Mouse (Mus musculus) heart, embryonic 15.5 days (tissue): ENCODE data around the gene Fer. TPM values are rescaled to one million over a fixed set of nuclear protein-coding genes. Genes with fewer than 3 reads are reported as not detected.
A peak's percentile ranks its signal among the peaks of the same experiment; 100 is the strongest.

ENCODE experiments used
- ATAC-seq: fragments of 200-750 bp; cut with Nextera tagmentation; replicated peaks from 2 replicates; pipeline ENCODE4 v1.8.0; 2017; ENCODE audit warnings: low read depth, moderate TSS enrichment; ENCODE audit not compliant: insufficient number of reproducible peaks, insufficient read depth, low FRiP score
- H3K27ac ChIP-seq: fragments of 300-500 bp; sonication (generic); 2 replicates; pipeline ENCODE4 v1.5.1; 2015; ENCODE audit warnings: mild to moderate bottlenecking, inconsistent platforms
- H3K27me3 ChIP-seq: fragments of 300-500 bp; sonication (generic); 2 replicates; pipeline ENCODE4 v1.6.1; 2015; ENCODE audit warnings: inconsistent platforms
- H3K36me3 ChIP-seq: fragments of 300-500 bp; sonication (generic); 2 replicates; pipeline ENCODE4 v1.6.1; 2015; ENCODE audit warnings: mild to moderate bottlenecking, inconsistent platforms
- H3K4me1 ChIP-seq: fragments of 300-500 bp; sonication (generic); replicated peaks from 2 replicates; pipeline ENCODE4 v1.6.1; 2015; ENCODE audit warnings: inconsistent platforms
- H3K4me2 ChIP-seq: fragments of 300-500 bp; sonication (generic); 2 replicates; pipeline ENCODE4 v1.6.1; 2015; ENCODE audit warnings: inconsistent platforms, mild to moderate bottlenecking, moderate library complexity
- H3K4me3 ChIP-seq: fragments of 300-500 bp; sonication (generic); 2 replicates; pipeline ENCODE4 v1.5.1; 2015; ENCODE audit warnings: mild to moderate bottlenecking, inconsistent platforms
- H3K9ac ChIP-seq: fragments of 300-500 bp; sonication (generic); 2 replicates; pipeline ENCODE4 v1.6.1; 2015; ENCODE audit warnings: mild to moderate bottlenecking, inconsistent platforms
- H3K9me3 ChIP-seq: fragments of 300-500 bp; sonication (generic); replicated peaks from 2 replicates; pipeline ENCODE4 v1.6.1; 2016; ENCODE audit warnings: inconsistent platforms
- WGBS: fragments of 180-500 bp; shearing (Covaris S2); methylation state at CpG from one replicate; pipeline ENCODE4 v1.1.7; 2015; ENCODE audit warnings: mixed read lengths; 5-methylcytosine and 5-hydroxymethylcytosine counted together
- polyA plus RNA-seq: library from polyadenylated mRNA; unstranded; fragments of >200 nt; fragmentation: Nextera tagmentation; extraction: Ambion mirVana; gene quantifications from 2 replicates; pipeline ENCODE4 v1.2.1, GENCODE M21; 2015

Gene Fer
- polyA plus RNA-seq, 1 experiment from 2014 or later = 20.5 TPM

DNA sequence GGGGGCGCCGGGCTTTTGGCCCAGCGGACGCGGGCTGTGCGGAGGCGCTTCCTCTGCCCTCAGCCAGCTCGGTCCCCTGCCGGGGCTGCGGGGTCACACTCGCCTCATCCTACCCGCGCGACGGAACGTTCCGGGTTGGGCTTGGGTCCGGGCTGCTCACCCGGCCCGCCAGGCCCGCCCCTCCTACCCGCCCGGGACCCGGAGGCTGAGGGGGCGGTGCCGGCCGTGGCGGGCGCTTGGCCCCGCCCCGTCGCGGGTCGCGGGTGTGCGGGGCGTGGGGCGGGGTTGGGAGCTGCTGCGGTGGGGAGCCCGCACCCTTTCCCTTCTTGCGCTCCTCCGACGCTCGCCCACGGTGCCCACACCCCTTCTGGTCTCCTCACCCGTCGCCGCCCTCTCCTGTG is 1.3 kb downstream of the Fer start:
- no peaks in the 10 kb centered on the region for H3K9me3 ChIP-seq
- H3K4me2 ChIP-seq = peak overlapping the region; percentile 93
- peak; percentile 68 for ATAC-seq
- peak overlapping the region; percentile 73 for H3K9ac ChIP-seq
- under 1% methylated on average over 45 of the region's 48 CpGs for WGBS
- no peaks in the 10 kb centered on the region for H3K27me3 ChIP-seq
- H3K27ac ChIP-seq = peak overlapping the region; percentile 65
- H3K36me3 ChIP-seq = no peaks in the 10 kb centered on the region
- H3K4me3 ChIP-seq = peak overlapping the region; percentile 71
- H3K4me1 ChIP-seq = peaks cover 9% of the 10 kb centered on the region; the same call in 1 of the 2 replicates

DNA sequence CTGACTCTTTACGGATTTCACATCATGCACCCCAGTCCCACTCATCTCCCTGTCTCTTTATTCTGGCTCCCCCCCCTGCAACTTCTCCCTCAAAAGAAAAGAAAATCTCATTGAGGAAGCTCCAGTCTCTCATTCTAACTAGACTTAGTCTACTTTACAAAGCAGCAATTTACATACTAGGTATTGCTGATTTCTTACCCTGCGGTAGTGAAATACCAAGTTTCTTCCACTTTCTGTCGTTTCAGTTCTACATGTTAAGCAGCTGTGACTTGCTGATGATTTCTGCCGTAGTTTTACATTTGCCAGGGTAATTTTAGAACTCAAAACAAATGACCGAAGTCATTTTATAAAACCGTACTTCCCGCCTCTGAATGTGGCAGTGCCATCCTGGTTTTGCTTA is 8.9 kb downstream of the Fer start:
- no peak overlapping the region for H3K4me3 ChIP-seq
- 0 out of 2 replicates have a peak, but pooled peaks cover 2% of the 10 kb centered on the region for H3K4me1 ChIP-seq
- no peak overlapping the region for H3K4me2 ChIP-seq
- H3K27ac ChIP-seq = no peak overlapping the region
- WGBS = 90% methylated on average over 7 of the region's 7 CpGs
- no peak overlapping the region for H3K9ac ChIP-seq
- no peaks in the 10 kb centered on the region for H3K36me3 ChIP-seq
- no peak for ATAC-seq
- no peaks in the 10 kb centered on the region for H3K27me3 ChIP-seq
- no peaks in the 10 kb centered on the region for H3K9me3 ChIP-seq

DNA sequence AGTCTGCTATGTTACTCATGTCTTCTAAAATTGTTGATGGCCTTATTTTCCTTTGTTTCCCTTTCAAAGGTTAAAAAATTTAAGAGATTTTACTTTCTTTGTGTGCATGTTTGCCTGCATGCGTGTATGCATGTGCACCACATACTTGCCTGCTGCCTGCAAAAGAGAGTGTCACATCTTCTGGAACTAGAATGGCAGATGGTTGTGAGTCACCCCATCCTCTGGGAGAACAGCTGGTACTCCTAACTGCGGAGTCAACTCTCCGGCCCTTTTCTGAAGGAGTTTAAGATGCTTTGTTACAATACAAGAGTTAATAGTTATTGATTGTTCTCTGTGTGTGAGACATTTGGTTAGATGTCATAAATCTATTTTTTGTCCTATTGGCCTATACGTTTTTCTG is 16.0 kb downstream of the Fer start:
- no peaks in the 10 kb centered on the region for H3K4me1 ChIP-seq
- WGBS = 87% methylated on average over 4 of the region's 4 CpGs
- H3K9ac ChIP-seq = no peak overlapping the region
- no peak overlapping the region for H3K4me2 ChIP-seq
- no peak for ATAC-seq
- no peaks in the 10 kb centered on the region for H3K36me3 ChIP-seq
- no peak overlapping the region for H3K4me3 ChIP-seq
- no peak overlapping the region for H3K27ac ChIP-seq
- no peaks in the 10 kb centered on the region for H3K9me3 ChIP-seq
- no peaks in the 10 kb centered on the region for H3K27me3 ChIP-seq

DNA sequence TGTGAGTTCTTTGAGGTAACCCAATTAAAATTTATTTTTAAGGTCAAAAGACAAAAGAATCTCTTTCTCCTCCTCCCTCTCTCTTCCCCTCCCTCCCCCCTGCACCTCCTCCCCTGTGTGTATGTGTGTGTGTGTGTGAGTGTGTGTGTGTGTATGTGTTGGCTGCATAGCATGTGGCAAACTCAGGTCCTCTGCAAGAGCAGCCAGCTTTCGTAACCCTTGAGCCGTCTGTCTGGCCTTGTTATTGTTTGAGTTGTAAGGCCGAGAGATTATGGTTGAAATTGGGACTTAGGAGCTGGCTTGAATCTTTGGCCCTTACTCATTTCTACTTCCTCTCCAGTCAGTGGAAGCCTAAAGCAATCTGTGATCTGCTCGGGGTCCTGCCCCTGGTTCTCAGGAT is 17.1 kb downstream of the Fer start:
- Histone ChIP-seq H3K36me3 (no peaks in the 10 kb centered on the region), H3K27me3 (no peaks in the 10 kb centered on the region), H3K9me3 (no peaks in the 10 kb centered on the region), H3K4me3 (no peak overlapping the region), H3K4me1 (no peaks in the 10 kb centered on the region), H3K4me2 (no peak overlapping the region), H3K27ac (no peak overlapping the region), H3K9ac (no peak overlapping the region)
- ATAC-seq = no peak
- WGBS = 70% methylated on average over 4 of the region's 4 CpGs

DNA sequence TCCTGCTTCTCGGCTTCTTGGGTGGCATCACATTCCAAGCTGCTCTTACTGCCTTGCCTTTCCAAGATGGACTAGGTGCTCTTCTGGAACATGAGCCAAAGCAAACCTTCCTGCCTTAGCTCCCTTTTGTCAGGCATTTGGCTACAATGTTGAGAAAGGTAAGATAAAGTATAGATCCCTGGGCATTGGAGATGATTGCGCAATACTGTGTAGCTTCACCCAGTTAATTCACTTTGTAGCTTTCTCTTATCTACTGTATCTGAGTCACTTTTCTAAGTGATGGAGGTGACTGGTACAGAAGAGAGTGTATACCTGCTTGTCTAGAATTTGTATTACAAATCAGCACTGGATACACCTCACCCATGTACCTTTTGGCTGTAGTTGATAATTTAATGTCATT is 24.1 kb downstream of the Fer start:
- WGBS = 96% methylated on average over 2 of the region's 2 CpGs
- H3K36me3 ChIP-seq = no peaks in the 10 kb centered on the region
- no peak overlapping the region for H3K4me3 ChIP-seq
- no peak overlapping the region for H3K9ac ChIP-seq
- H3K9me3 ChIP-seq = no peaks in the 10 kb centered on the region
- no peaks in the 10 kb centered on the region for H3K4me1 ChIP-seq
- no peaks in the 10 kb centered on the region for H3K27me3 ChIP-seq
- no peak overlapping the region for H3K4me2 ChIP-seq
- no peak for ATAC-seq
- no peak overlapping the region for H3K27ac ChIP-seq

DNA sequence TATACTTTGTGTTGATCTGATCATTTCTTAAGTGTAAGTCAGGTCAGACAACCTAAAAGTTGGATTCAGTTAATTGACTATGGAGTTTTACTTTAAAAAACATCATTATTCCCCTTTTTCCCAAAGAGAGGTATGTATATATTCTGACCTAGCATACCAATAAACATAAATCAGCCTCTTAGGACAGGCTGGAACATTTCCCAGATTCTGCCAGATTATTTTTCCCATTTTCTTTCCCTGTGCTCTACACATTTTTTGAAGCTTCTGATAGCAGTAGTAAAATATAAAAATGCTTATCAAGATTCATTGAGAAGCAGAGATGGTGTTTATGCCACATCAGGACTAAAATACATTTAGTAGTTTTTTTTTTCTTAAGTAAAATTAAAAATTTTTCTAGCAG is 27.7 kb downstream of the Fer start:
- no peak overlapping the region for H3K27ac ChIP-seq
- no peak overlapping the region for H3K9ac ChIP-seq
- H3K4me3 ChIP-seq = no peak overlapping the region
- H3K4me1 ChIP-seq = no peaks in the 10 kb centered on the region
- ATAC-seq = no peak
- no peaks in the 10 kb centered on the region for H3K36me3 ChIP-seq
- no peaks in the 10 kb centered on the region for H3K9me3 ChIP-seq
- no peaks in the 10 kb centered on the region for H3K27me3 ChIP-seq
- H3K4me2 ChIP-seq = no peak overlapping the region

DNA sequence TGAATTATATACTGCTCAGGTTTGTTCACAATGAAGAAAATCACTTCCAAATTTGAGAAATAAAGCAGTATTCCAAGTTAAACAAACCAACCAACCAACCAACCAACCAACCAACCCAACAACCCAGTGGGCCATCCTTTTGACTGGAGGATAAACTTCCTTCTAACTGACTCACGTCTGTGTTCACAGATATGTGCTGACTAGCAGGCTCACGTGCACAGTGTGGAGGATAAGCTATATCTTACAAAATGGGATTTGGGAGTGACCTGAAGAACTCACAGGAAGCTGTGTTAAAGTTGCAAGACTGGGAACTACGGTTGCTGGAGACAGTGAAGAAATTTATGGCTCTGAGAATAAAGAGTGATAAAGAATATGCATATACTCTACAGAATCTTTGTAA is 33.0 kb downstream of the Fer start:
- H3K4me2 ChIP-seq = no peak overlapping the region
- no peak for ATAC-seq
- WGBS = 55% methylated on average over 3 of the region's 3 CpGs
- no peaks in the 10 kb centered on the region for H3K27me3 ChIP-seq
- no peak overlapping the region for H3K9ac ChIP-seq
- no peaks in the 10 kb centered on the region for H3K4me1 ChIP-seq
- H3K9me3 ChIP-seq = no peaks in the 10 kb centered on the region
- no peak overlapping the region for H3K4me3 ChIP-seq
- H3K36me3 ChIP-seq = no peaks in the 10 kb centered on the region
- H3K27ac ChIP-seq = no peak overlapping the region

DNA sequence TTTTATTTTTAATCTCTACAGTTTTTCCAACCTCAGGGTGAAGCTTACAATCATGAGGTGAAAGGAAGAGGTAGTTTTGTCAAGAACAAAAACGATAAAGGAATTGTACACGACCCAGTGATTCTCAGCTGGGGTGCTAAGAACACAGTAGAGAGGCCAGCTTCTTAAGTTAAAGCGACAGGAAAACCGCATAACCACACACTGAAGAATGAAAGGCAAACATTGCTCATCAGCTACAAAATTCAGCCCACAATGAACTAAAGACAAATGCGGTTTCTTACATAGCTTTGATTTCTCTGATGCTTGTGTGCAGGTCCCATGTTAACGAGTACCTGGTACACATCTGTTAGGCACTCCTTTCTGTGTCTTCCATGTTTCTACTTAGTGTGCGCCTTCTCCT is 34.2 kb downstream of the Fer start:
- H3K9ac ChIP-seq = no peak overlapping the region
- WGBS = 86% methylated on average over 7 of the region's 7 CpGs

DNA sequence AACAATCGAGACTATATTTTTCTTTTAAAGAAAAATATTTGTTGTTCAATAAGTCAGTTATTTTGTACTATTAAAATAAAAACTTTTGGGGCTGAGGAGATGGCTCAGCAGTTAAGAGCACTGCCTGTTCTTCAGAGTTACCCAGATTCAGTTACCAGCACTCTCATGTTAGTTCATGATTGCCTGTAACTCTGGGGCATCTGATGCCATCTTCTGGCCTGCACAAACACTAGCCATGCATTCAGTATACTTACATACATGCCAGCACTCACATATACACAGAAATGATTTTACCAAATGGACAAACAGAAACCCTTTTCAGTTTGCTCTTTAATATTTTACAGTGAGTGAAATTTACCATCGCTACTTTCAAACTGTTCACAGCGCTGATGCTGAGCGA is 46.4 kb downstream of the Fer start:
- Histone ChIP-seq H3K4me3 (no peak overlapping the region), H3K36me3 (no peaks in the 10 kb centered on the region), H3K27me3 (no peaks in the 10 kb centered on the region), H3K9me3 (no peaks in the 10 kb centered on the region), H3K27ac (no peak overlapping the region), H3K4me2 (no peak overlapping the region), H3K4me1 (no peaks in the 10 kb centered on the region), H3K9ac (no peak overlapping the region)
- no peak for ATAC-seq
- WGBS = 93% methylated on average over 4 of the region's 4 CpGs

More for the DNA sequence above, 34.2 kb downstream of the Fer start:
- Histone ChIP-seq H3K36me3 (no peaks in the 10 kb centered on the region), H3K4me2 (no peak overlapping the region), H3K4me3 (no peak overlapping the region), H3K9me3 (no peaks in the 10 kb centered on the region), H3K4me1 (no peaks in the 10 kb centered on the region), H3K27me3 (no peaks in the 10 kb centered on the region), H3K27ac (no peak overlapping the region)
- no peak for ATAC-seq

DNA sequence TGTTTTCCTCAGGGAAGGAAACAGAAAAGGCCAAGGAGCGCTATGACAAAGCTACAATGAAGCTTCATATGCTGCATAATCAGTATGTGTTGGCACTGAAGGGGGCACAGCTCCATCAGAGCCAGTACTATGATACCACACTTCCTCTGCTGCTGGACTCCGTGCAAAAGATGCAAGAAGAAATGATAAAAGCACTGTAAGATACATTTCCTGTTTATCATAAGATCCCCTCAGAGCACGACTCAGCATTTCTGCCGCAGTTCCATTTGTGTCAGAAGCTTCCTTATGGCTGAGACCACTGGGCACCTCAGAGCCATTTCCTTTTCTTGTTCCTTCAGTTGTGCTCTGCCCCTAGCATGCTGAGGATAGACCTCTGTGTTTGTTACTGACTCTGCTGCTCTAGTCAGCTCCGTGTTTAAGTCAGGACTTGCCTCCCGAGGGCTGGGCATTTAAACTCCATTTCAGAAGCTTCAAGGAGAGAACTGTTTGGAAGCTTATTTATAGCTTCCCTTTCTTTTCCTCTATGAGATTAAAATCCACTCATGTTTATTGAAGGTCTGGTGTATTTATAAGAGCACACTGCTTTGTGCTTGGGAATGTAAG is 58.8 kb downstream of the Fer start:
- WGBS = 45% methylated on average over 6 of the region's 6 CpGs
- Histone ChIP-seq H3K4me2 (no peak overlapping the region), H3K27me3 (no peaks in the 10 kb centered on the region), H3K27ac (0 out of 2 replicates have a peak overlapping the region, but pooled peaks have one; percentile 6), H3K9ac (no peak overlapping the region), H3K9me3 (no peaks in the 10 kb centered on the region), H3K4me1 (peaks cover 15% of the 10 kb centered on the region), H3K4me3 (no peak overlapping the region), H3K36me3 (no peaks in the 10 kb centered on the region)
- ATAC-seq = no peak

DNA sequence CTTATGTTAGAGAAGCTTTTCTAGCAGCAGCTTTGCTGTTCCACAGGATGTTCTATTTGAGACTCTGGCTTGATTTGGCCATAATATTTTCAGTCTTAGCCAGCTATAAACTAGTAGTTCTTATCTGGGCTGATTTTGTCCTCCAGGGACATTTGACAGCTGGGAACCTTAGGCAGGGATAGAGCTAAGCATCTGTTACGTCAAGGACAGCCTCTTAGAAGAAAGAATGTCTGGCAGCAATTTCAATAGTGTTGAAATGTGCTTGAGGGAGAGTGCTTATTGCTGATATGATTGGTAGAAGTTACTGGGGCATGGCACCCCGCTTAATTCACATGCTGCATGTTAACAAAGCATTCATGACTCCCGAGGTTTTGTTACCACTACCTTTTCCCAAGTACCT is 62.7 kb downstream of the Fer start:
- Histone ChIP-seq H3K9ac (no peak overlapping the region), H3K27ac (peak overlapping the region; percentile 39; the same call in 1 of the 2 replicates), H3K27me3 (no peaks in the 10 kb centered on the region), H3K4me2 (no peak overlapping the region), H3K4me1 (peaks cover 15% of the 10 kb centered on the region), H3K9me3 (no peaks in the 10 kb centered on the region), H3K4me3 (no peak overlapping the region), H3K36me3 (no peaks in the 10 kb centered on the region)
- 0 out of 2 replicates have a peak, but pooled peaks have one; percentile 39 for ATAC-seq
- 27% methylated on average over 3 of the region's 3 CpGs for WGBS

DNA sequence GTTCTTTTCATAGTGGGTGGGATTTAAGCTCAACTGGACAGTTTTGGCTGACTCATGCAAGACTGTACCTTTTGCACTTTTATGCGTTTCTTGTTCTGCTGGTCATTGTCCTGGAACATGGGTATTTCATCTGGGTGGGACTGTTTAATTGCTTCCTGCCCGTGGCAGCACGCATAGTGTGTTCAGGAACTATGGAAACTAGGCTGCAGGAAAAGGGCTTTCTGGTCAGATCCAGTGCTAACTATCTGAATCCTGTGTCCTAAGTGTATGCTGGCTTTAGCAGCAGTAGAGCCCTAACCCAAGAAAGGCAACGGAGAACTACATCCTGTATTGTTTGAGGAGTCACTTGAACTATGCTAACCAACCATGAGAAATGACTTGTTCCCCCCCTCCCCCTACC is 67.8 kb downstream of the Fer start:
- no peak overlapping the region for H3K9ac ChIP-seq
- no peak overlapping the region for H3K4me3 ChIP-seq
- H3K9me3 ChIP-seq = no peaks in the 10 kb centered on the region
- no peak overlapping the region for H3K27ac ChIP-seq
- H3K27me3 ChIP-seq = no peaks in the 10 kb centered on the region
- peaks cover 4% of the 10 kb centered on the region; the same call in 1 of the 2 replicates for H3K36me3 ChIP-seq
- no peak for ATAC-seq
- no peak overlapping the region for H3K4me2 ChIP-seq
- peaks cover 1% of the 10 kb centered on the region; the same call in 1 of the 2 replicates for H3K4me1 ChIP-seq
- 67% methylated on average over 4 of the region's 4 CpGs for WGBS
